Mouse (Mus musculus) layer of hippocampus, adult 8-10 months (tissue): ENCODE data around the gene Msantd4. TPM values are rescaled to one million over a fixed set of nuclear protein-coding genes. Genes with fewer than 3 reads are reported as not detected.
"Not testable (repeated sequence)": the region's sequence is repeated elsewhere in the genome, so short reads cannot be mapped to it uniquely, and the experiment has no call there.

Experiments used
- DNase-seq, 2 experiments: peaks; one replicate each; pipeline ENCODE4 v3.0.0; 2022; ENCODE audit warnings: low spot score in 2 of 2
- microRNA-seq, 2 experiments: library from miRNA; unstranded; fragments of <30 nt; microRNA quantifications; one replicate each; pipeline ENCODE4 v1.2.0; 2022
- total RNA-seq, 4 experiments: library from RNA; stranded (reverse); gene quantifications; 2 replicates each; pipeline ENCODE4 v1.2.4; 2022

Gene Msantd4
- 10 to 100 TPM; 53.4 to 60.9 (median 56.2) TPM for total RNA-seq

DNA sequence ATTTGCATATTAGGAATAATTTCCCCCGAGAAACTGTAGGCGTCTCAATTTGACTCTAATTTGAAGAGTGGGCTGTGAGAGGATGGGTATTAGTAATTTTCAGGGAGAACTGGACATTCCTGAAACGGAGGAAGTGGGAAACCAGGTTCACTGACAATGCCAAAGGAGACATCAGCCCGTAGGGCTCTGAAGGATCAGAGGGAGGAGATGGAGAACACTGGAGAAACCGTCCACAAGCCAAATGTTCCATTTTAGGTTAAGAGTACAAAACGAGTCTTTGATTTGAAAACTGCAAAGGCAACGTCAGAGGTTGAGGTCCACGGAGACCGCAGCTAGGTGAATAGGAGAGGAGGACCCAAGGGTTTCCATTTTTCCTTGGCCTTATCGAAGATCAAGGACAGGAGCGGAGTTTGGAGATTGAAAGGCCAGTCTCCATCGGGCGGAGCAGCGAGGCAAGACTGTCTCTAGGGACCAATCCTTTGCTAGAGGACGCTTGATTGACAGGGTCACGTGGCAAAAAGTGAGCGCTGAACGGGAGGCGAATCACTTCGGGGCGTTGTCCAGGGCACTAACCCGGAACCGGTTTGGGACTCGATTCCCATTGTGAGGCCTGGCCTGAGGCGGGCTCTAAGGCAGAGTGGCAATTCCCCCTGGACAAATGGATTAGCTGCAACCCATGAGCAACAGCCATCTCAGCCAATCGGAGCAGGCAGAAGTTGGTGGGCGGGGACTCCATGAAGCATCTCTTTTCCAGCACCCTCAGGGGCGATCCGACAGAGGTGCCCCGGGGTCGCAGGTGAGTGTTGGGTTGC, at the start of gene Msantd4:
Gene Msantd4, plus strand, starts transcription at position 735 of the 812 bp plus-strand sequence.
- DNase-seq, result peak; percentile 99 to 100

DNA sequence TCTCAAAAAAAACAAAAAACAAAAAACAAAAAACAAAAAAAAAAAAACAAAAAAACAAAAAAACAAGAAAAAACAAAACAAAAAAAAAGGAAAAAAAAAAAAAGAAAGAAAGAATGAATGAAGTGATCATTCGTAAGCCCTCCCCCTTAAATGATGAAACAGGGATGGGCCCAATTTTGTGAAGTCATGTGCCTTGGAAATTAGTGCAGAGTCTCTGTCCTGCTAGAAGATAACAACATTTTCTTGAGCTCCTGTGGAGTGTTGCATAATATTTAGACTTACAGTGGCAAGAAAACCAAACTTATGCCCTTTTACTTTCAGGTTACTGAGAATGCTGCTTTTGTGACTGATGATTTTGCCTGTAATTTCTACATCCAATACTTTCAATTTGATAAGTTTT, 23.2 kb upstream of the Msantd4 start:
- DNase-seq, result no peak

DNA sequence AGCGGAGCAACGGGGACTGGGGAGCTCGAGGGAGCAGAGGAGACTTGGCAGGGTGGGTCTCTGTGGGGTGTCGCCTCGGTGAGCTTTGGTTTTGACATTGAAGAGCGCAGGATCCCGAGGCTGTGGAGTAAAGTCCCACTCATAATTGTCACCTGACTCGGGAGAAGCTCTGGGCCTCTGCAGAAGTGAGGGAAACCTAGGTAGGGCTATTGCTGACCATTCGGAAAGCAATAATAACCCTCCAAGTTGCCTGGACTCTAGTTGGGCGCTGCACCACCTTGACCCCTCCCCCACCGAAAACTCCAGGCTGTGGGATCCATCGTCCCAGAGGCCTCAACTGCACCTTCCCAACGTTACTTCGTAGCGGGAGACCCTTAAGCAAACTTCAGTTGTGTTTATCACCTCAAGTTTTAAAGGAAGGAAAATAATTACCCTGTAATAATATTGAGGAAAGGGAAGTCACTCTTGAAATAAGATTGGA, 318 bp downstream of the Msantd4 start:
- no peak for DNase-seq

DNA sequence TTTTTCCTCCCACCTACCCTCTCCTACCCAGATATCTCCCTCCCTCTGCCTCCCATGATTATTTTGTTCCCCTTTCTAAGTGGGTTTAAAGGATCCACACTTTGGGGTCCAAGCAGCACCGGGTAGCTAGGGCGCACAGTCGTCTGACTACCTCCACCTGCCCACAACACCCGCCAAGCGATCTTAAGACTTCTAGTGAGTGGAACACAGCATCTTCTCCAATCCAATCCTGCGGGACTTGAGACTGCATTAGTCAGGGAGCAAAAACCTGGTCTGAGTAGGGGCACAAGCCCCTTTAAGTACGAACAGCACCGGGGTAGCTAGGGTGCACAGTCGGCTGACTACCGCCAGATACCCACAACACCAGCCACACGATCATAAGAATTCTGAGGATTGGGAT, 24.4 kb downstream of the Msantd4 start:
- DNase-seq, result not testable (repeated sequence)

Small RNA genes lying within 50 kb of the gene (microRNA-seq; reads per million reads assigned to microRNA genes)
- 0 reads per million in 2 experiments for gene Gm23992

Other genes starting within 250 kb of the Msantd4 start
- 10 to 100 TPM; 24.4 to 30.5 (median 27.6) TPM for gene Aasdhppt, start 67.1 kb upstream of the Msantd4 start, total RNA-seq
- gene Kbtbd3, start 66.7 kb upstream of the Msantd4 start, total RNA-seq, result 10 to 100 TPM in 3 of 4 experiments, 1 to 10 TPM in 1; 9.6 to 12.4 (median 11.1) TPM